Mouse (Mus musculus) kidney, embryonic 15.5 days (tissue): Measurements from ENCODE around the gene Dmap1. TPM values are rescaled to one million over a fixed set of nuclear protein-coding genes. Genes with fewer than 3 reads are reported as not detected.

Experiments used
- ATAC-seq: fragments of 200-750 bp; cut with Nextera tagmentation; replicated peaks from 2 replicates; pipeline ENCODE4 v1.8.0; 2017; ENCODE audit warnings: moderate TSS enrichment; ENCODE audit not compliant: low FRiP score
- H3K27ac ChIP-seq: fragments of 300-500 bp; sonication (generic); 2 replicates; pipeline ENCODE4 v1.5.1; 2015; ENCODE audit warnings: mild to moderate bottlenecking, inconsistent platforms
- H3K27me3 ChIP-seq: fragments of 300-500 bp; sonication (generic); 2 replicates; pipeline ENCODE4 v1.6.1; 2015; ENCODE audit warnings: inconsistent platforms
- H3K36me3 ChIP-seq: fragments of 300-500 bp; sonication (generic); 2 replicates; pipeline ENCODE4 v1.6.1; 2015; ENCODE audit warnings: inconsistent platforms
- H3K4me1 ChIP-seq: fragments of 300-500 bp; sonication (generic); 2 replicates; pipeline ENCODE4 v1.6.1; 2015; ENCODE audit warnings: inconsistent platforms
- H3K4me2 ChIP-seq: fragments of 300-500 bp; sonication (generic); 2 replicates; pipeline ENCODE4 v1.6.1; 2015; ENCODE audit warnings: moderate library complexity, mild to moderate bottlenecking, inconsistent platforms
- H3K4me3 ChIP-seq: fragments of 300-500 bp; sonication (generic); replicated peaks from 2 replicates; pipeline ENCODE4 v1.5.1; 2015; ENCODE audit warnings: mild to moderate bottlenecking, inconsistent platforms
- H3K9ac ChIP-seq: fragments of 300-500 bp; sonication (generic); 2 replicates; pipeline ENCODE4 v1.6.1; 2015; ENCODE audit warnings: mild to moderate bottlenecking, inconsistent platforms
- H3K9me3 ChIP-seq: fragments of 300-500 bp; sonication (generic); replicated peaks from 2 replicates; pipeline ENCODE4 v1.6.1; 2016; ENCODE audit warnings: inconsistent platforms
- WGBS: fragments of 180-500 bp; shearing (Covaris S2); methylation state at CpG from one replicate; pipeline ENCODE4 v1.1.7; 2015; ENCODE audit warnings: mixed read lengths; 5-methylcytosine and 5-hydroxymethylcytosine counted together
- polyA plus RNA-seq: library from polyadenylated mRNA; unstranded; fragments of >200 nt; fragmentation: Nextera tagmentation; extraction: Ambion mirVana; gene quantifications from 2 replicates; pipeline ENCODE4 v1.2.1, GENCODE M21; 2015

The Dmap1 gene
- polyA plus RNA-seq, 1 experiment from 2014 or later: 64.1 TPM

- Histone ChIP-seq H3K36me3 (peaks cover 11% of the 10 kb centered on the region), H3K4me2 (no peak overlapping the region), H3K4me3 (no peak overlapping the region), H3K27me3 (peaks cover 1% of the 10 kb centered on the region; the same call in 1 of the 2 replicates), H3K27ac (no peak overlapping the region), H3K4me1 (peaks cover 72% of the 10 kb centered on the region), H3K9me3 (no peaks in the 10 kb centered on the region), H3K9ac (no peak overlapping the region)
- 73% methylated on average over 9 of the region's 9 CpGs for WGBS
- no peak for ATAC-seq
Observed at GRCm38 (mm10) chr4:117654703-117655499, 27.2 kb downstream of the Dmap1 start.

- peaks cover 3% of the 10 kb centered on the region; the same call in 1 of the 2 replicates for H3K27me3 ChIP-seq
- H3K4me2 ChIP-seq: no peak overlapping the region
- no peak overlapping the region for H3K27ac ChIP-seq
- H3K9ac ChIP-seq: no peak overlapping the region
- ATAC-seq: no peak
- H3K4me3 ChIP-seq: no peak overlapping the region
- H3K9me3 ChIP-seq: no peaks in the 10 kb centered on the region
- peaks cover 67% of the 10 kb centered on the region for H3K4me1 ChIP-seq
- peaks cover 12% of the 10 kb centered on the region for H3K36me3 ChIP-seq
- 43% methylated on average over 10 of the region's 10 CpGs for WGBS
Observed at GRCm38 (mm10) chr4:117654016-117654702, 27.9 kb downstream of the Dmap1 start.

GRCm38 (mm10) chr4:117652727-117653126 is 29.3 kb downstream of the Dmap1 start:
- no peak overlapping the region for H3K4me2 ChIP-seq
- no peak for ATAC-seq
- 55% methylated on average over 5 of the region's 5 CpGs for WGBS

GRCm38 (mm10) chr4:117651626-117652101 is 30.4 kb downstream of the Dmap1 start:
- Histone ChIP-seq H3K4me3 (no peak overlapping the region), H3K27me3 (peaks cover 7% of the 10 kb centered on the region; the same call in 1 of the 2 replicates), H3K9ac (no peak overlapping the region), H3K36me3 (peaks cover 25% of the 10 kb centered on the region), H3K27ac (no peak overlapping the region), H3K4me1 (peaks cover 43% of the 10 kb centered on the region), H3K4me2 (no peak overlapping the region), H3K9me3 (no peaks in the 10 kb centered on the region)
- ATAC-seq: peak; percentile 66
- 24% methylated on average over 8 of the region's 8 CpGs for WGBS

More at GRCm38 (mm10) chr4:117652727-117653126, 29.3 kb downstream of the Dmap1 start:
- Histone ChIP-seq H3K36me3 (peaks cover 24% of the 10 kb centered on the region), H3K27ac (no peak overlapping the region), H3K4me1 (peaks cover 53% of the 10 kb centered on the region), H3K9ac (no peak overlapping the region), H3K27me3 (peaks cover 3% of the 10 kb centered on the region; the same call in 1 of the 2 replicates), H3K4me3 (no peak overlapping the region), H3K9me3 (no peaks in the 10 kb centered on the region)

GRCm38 (mm10) chr4:117646926-117647755 is 34.9 kb downstream of the Dmap1 start:
- Histone ChIP-seq H3K27me3 (peaks cover 11% of the 10 kb centered on the region; the same call in 1 of the 2 replicates), H3K4me2 (no peak overlapping the region), H3K36me3 (peaks cover 28% of the 10 kb centered on the region), H3K4me1 (peaks cover 24% of the 10 kb centered on the region), H3K27ac (no peak overlapping the region), H3K9me3 (no peaks in the 10 kb centered on the region), H3K4me3 (no peak overlapping the region), H3K9ac (no peak overlapping the region)
- 81% methylated on average over 23 of the region's 23 CpGs for WGBS
- ATAC-seq: no peak

GRCm38 (mm10) chr4:117646496-117646895 is 35.6 kb downstream of the Dmap1 start:
- Histone ChIP-seq H3K36me3 (peaks cover 28% of the 10 kb centered on the region), H3K27ac (no peak overlapping the region), H3K9ac (no peak overlapping the region), H3K9me3 (no peaks in the 10 kb centered on the region), H3K27me3 (peaks cover 11% of the 10 kb centered on the region; the same call in 1 of the 2 replicates), H3K4me1 (peaks cover 18% of the 10 kb centered on the region), H3K4me2 (no peak overlapping the region), H3K4me3 (no peak overlapping the region)
- WGBS: 81% methylated on average over 8 of the region's 8 CpGs
- no peak for ATAC-seq

GRCm38 (mm10) chr4:117645859-117646258 is 36.2 kb downstream of the Dmap1 start:
- Histone ChIP-seq H3K4me1 (peaks cover 13% of the 10 kb centered on the region), H3K9me3 (no peaks in the 10 kb centered on the region), H3K4me3 (no peak overlapping the region), H3K9ac (no peak overlapping the region), H3K36me3 (peaks cover 33% of the 10 kb centered on the region), H3K4me2 (no peak overlapping the region), H3K27me3 (peaks cover 11% of the 10 kb centered on the region; the same call in 1 of the 2 replicates), H3K27ac (no peak overlapping the region)
- WGBS: 74% methylated on average over 2 of the region's 2 CpGs
- ATAC-seq: no peak

- peaks cover 33% of the 10 kb centered on the region for H3K36me3 ChIP-seq
- H3K9me3 ChIP-seq: no peaks in the 10 kb centered on the region
- H3K4me1 ChIP-seq: peaks cover 13% of the 10 kb centered on the region
- H3K4me2 ChIP-seq: 0 out of 2 replicates have a peak overlapping the region, but pooled peaks have one; percentile 2
- H3K27ac ChIP-seq: no peak overlapping the region
- ATAC-seq: peak; percentile 59; the same call in 1 of the 2 replicates
- H3K9ac ChIP-seq: no peak overlapping the region
- no peak overlapping the region for H3K4me3 ChIP-seq
- 46% methylated on average over 22 of the region's 22 CpGs for WGBS
- peaks cover 11% of the 10 kb centered on the region; the same call in 1 of the 2 replicates for H3K27me3 ChIP-seq
Observed at GRCm38 (mm10) chr4:117645031-117645435, 37.0 kb downstream of the Dmap1 start.

- no peak overlapping the region for H3K4me2 ChIP-seq
Observed at GRCm38 (mm10) chr4:117641804-117642203, 40.3 kb downstream of the Dmap1 start.

GRCm38 (mm10) chr4:117640925-117641703 is 41.0 kb downstream of the Dmap1 start:
- Histone ChIP-seq H3K27me3 (no peaks in the 10 kb centered on the region), H3K36me3 (peaks cover 13% of the 10 kb centered on the region), H3K4me2 (no peak overlapping the region), H3K4me3 (no peak overlapping the region), H3K9me3 (no peaks in the 10 kb centered on the region), H3K4me1 (peaks cover 19% of the 10 kb centered on the region), H3K27ac (no peak overlapping the region), H3K9ac (no peak overlapping the region)
- 100% methylated on average over 1 of the region's 1 CpGs for WGBS
- no peak for ATAC-seq

More at GRCm38 (mm10) chr4:117641804-117642203, 40.3 kb downstream of the Dmap1 start:
- ATAC-seq: no peak
- peaks cover 16% of the 10 kb centered on the region for H3K36me3 ChIP-seq
- H3K4me1 ChIP-seq: peaks cover 17% of the 10 kb centered on the region
- peaks cover 5% of the 10 kb centered on the region; the same call in 1 of the 2 replicates for H3K27me3 ChIP-seq
- WGBS: 82% methylated on average over 1 of the region's 1 CpGs
- H3K4me3 ChIP-seq: no peak overlapping the region
- H3K27ac ChIP-seq: no peak overlapping the region
- H3K9ac ChIP-seq: no peak overlapping the region
- no peaks in the 10 kb centered on the region for H3K9me3 ChIP-seq
